Mouse (Mus musculus) lung, adult 2 months (tissue): ENCODE measurements at regions not wholly inside any gene's neighbourhood (a gene's known extent, or its start where the extent isn't known, plus 50 kb on each side); places are given as distances from the start of the nearest gene placed in this dataset.

Experiments
- CTCF ChIP-seq: fragments of 200-500 bp; IDR thresholded peaks from 2 replicates; pipeline ENCODE4 v1.5.1; 2011; ENCODE audit warnings: mild to moderate bottlenecking, low read length, control low read depth; ENCODE audit not compliant: insufficient read depth
- POLR2A ChIP-seq: fragments of 200-500 bp; IDR thresholded peaks from 2 replicates; pipeline ENCODE4 v1.6.1; 2011; ENCODE audit warnings: low read depth, mild to moderate bottlenecking, control low read depth, low read length, borderline replicate concordance; ENCODE audit errors: extremely low read depth

DNA sequence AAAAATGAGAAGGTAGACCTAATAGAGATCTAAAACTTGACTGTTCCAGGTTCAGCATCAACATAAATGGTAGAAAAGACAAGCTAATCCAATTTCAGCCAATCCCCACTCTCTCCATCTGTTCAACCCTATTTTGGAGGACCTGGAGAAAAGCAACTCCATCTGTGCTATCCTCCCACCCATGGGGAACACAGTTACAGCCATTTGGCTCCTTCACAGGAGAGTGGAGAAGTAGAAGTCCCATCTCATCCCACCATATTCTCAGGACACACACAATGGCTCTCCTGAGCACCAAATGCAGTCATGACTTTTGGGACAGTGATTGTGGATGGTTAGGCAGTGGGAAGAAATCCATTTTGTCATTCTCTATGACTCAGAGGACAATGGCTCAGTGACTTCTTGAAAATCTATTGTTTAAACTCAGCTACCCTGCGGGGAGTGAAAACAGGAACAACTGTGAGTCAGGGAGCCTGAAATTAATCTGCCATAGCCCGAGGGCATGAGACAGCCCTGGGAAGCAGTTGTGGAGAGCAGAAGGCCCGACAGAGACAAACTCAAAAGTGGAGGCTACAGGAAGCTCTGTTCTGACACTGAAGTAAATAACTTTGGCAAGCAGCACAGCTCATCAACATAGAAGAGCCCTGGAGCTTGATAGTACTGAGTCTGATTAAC, 125.2 kb upstream of the Cttnbp2 start:
- no peak for TF ChIP-seq CTCF
- TF ChIP-seq POLR2A: no peak
